Mouse (Mus musculus): ENCODE results near the gene Phf12.
A peak's percentile ranks its signal among the peaks of the same experiment; 100 is the strongest.

Phf12 gene

DNA sequence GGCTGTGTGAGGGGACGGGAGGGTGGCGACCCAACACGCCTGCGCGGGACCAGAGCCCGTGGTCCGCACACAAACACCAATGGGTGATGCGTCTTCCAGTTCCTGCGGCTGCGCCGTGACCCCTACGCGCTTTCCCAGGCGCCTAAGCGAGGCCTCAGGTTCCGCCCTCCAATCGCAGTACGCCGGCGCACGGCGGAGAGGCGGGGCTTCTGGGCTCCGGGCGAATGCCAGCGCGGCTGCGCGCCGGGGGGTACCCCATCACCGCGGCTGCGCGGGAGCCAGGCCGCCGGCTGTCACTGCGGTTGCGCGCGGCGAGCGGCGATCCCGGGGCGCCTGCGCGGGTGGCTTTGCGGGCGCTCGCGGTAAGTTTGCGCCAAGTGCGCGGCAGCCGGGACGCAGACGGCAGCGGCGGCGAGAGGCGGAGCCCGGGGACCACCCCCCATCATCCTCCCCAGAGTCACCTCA lies at the start of gene Phf12:
Gene Phf12, plus strand, starts transcription at position 314 of the 465 bp plus-strand sequence.
- DNase-seq (ENCODE audit: low read depth, low spot score) = peak; percentile 100

- DNase-seq (ENCODE audit: low read depth, low spot score) = peak; percentile 76
These were observed 48.4 kb upstream of the Phf12 start for GRCm38 (mm10) chr11:77934111-77934521.

DNA sequence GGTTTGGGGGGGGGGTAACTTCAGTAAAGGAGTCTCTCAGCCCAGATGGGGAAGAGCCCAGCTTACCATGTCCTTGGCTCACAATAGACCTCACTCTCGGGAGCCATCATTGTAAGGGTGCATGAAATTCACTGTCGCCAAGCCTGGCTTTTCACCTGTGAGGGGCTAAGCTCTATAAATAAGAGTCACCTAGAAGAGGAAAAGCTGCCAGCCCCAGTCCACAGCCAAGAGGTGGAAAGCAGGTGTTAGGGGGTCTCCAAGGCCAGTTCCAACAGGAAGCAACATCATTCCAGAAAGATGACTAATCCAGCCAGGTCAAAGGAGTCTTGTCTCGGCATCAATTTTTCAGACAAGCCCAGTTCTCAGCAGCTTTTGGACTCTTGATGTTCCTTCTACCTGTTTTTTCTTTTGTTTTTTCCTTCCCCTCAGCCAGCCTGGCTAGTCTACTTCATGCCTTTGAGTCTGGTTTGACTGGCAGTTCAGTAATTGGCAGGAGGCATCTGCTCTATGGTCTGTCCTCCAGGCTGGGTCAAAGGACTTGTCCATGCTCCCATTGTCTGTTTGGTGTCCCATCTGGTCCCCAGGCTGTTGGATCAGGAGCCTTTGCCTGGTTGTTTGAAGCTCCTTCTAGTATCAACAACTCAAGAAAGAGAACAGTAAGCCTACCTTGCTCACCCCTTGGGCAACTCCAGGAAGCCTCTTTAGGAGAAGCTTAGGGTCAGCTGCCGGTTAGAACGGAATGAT lies 47.8 kb upstream of the Phf12 start:
- DNase-seq (ENCODE audit: low read depth, low spot score) = no peak

- DNase-seq (ENCODE audit: low read depth, low spot score) = no peak
These were observed 45.7 kb upstream of the Phf12 start for GRCm38 (mm10) chr11:77936846-77937245.

DNA sequence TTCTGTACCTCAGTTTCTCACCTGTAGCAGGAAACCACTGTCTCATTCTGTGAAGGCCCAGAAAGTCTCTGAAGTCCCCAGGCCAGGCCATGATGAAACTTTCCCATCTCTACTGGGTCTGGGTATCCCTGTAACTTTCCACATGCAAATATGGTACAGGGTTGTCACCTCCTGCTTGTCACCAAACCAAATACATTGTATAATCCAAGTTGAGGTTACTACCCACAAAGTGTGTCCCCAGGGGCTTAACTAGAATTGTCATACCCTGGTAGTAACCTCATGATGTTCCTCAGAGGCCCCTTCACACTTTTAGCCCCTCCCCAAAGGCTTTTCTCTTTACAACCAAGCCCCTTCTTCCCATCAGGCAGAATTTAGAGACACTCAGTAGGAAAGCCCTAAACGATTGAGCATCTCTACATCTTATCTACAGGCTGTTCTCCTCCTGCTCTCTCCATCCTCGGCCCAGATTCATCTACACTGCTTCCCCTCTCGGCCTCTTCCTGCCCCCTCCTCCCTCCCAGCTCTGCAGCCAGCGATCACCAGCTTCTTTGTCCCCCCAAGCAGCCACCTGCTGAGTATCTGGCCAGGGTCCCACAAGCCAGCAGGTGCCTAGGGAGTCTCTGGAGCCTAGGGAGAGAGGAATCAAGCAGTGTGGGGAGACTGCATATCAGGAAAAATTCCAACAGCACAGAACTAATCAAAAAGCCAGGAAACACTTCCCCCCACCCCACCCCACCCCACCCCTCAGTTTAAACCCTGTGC lies 44.7 kb upstream of the Phf12 start:
- DNase-seq (ENCODE audit: low read depth, low spot score) = no peak

- DNase-seq (ENCODE audit: low read depth, low spot score) = no peak
These were observed 40.3 kb upstream of the Phf12 start for GRCm38 (mm10) chr11:77942230-77942629.

- DNase-seq (ENCODE audit: low read depth, low spot score) = peak; percentile 98
These were observed 34.7 kb upstream of the Phf12 start for GRCm38 (mm10) chr11:77947860-77948259.

DNA sequence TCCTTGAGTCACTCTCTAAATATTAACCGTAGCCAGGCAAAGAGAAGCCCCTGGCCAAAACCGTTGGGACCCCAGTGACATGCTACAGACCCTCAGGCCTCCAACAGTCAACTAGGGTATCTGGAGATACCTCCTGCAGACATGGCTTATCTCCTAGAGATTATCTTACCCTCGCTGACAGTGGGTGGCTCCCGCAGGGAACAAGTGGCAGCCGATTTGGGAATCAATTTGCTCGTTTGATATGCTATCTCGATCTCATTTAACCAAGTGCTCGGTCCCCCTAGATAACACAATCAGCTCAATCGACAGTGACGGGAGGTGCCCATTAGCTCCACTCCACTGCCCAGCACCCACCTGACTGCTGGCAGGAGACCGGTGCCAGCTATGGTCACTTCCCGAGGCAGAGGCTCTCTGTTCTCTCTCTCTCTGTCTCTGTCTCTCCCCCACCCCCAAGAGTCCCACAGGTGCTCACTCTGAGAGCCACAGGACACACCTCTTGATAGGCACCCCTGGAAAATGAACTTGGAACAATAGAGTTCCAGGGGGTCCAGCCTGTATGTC lies 32.3 kb upstream of the Phf12 start:
- DNase-seq (ENCODE audit: low read depth, low spot score) = no peak

- no peak for DNase-seq (ENCODE audit: low read depth, low spot score)
These were observed 31.7 kb upstream of the Phf12 start for GRCm38 (mm10) chr11:77950797-77951228.

DNA sequence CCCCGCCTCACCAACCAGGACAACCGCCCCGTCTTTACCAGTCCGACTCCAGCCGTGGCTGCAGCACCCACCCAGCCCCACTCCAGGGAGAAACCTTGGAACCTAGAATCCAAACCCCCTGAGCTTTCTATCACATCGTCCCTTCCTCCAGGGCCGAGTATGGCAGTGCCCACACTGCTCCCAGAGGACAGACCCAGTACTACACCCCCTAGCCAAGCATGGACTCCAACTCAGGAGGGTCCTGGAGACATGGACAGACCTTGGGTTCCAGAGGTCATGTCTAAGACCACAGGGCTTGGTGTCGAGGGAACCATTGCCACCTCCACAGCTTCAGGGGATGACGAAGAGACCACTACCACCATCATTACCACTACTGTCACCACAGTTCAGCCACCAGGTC lies 28.9 kb upstream of the Phf12 start:
- DNase-seq (ENCODE audit: low read depth, low spot score) = peak; percentile 70

- no peak for DNase-seq (ENCODE audit: low read depth, low spot score)
These were observed 26.1 kb upstream of the Phf12 start for GRCm38 (mm10) chr11:77956428-77956827.

- DNase-seq (ENCODE audit: low read depth, low spot score) = no peak
These were observed 24.3 kb upstream of the Phf12 start for GRCm38 (mm10) chr11:77958268-77958667.

GRCm38 (mm10) chr11:77958932-77959331 lies 23.6 kb upstream of the Phf12 start:
- no peak for DNase-seq (ENCODE audit: low read depth, low spot score)

- DNase-seq (ENCODE audit: low read depth, low spot score) = no peak
These were observed 22.4 kb upstream of the Phf12 start for GRCm38 (mm10) chr11:77960199-77960598.

- no peak for DNase-seq (ENCODE audit: low read depth, low spot score)
These were observed 21.7 kb upstream of the Phf12 start for GRCm38 (mm10) chr11:77960898-77961297.

- no peak for DNase-seq (ENCODE audit: low read depth, low spot score)
These were observed 19.6 kb upstream of the Phf12 start for GRCm38 (mm10) chr11:77962946-77963345.

DNA sequence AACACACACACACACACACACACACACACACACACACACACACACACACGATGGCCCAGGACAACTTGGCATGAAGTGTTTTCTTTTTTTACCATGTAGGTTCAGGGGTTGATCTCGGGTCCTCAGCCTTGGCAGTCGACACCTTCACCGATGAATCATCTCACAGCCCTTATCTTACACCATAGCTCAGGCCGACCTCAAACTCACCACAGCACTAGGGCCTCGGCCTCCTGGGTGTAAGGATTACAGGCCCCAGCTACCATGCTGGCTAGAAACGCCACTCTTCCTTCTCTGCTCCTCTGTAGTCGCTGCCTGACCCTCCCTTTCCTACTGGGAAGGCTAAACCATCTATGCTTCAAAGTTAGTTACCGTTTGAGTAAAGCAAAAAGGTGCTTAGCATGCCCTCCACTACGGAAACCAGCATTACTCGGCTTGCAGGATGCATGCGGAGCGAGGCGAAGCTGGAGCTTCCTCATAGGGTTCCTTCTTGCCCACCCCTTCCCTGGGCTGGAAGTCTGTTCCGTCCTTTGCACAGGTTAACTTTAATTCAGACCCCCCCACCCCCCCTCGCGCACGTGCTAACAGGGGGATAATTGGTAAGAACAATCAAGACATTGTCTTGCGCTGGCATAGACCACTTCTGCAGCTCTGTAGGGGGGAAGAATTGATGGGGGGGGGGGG lies 18.0 kb upstream of the Phf12 start:
- DNase-seq (ENCODE audit: low read depth, low spot score) = no peak

DNA sequence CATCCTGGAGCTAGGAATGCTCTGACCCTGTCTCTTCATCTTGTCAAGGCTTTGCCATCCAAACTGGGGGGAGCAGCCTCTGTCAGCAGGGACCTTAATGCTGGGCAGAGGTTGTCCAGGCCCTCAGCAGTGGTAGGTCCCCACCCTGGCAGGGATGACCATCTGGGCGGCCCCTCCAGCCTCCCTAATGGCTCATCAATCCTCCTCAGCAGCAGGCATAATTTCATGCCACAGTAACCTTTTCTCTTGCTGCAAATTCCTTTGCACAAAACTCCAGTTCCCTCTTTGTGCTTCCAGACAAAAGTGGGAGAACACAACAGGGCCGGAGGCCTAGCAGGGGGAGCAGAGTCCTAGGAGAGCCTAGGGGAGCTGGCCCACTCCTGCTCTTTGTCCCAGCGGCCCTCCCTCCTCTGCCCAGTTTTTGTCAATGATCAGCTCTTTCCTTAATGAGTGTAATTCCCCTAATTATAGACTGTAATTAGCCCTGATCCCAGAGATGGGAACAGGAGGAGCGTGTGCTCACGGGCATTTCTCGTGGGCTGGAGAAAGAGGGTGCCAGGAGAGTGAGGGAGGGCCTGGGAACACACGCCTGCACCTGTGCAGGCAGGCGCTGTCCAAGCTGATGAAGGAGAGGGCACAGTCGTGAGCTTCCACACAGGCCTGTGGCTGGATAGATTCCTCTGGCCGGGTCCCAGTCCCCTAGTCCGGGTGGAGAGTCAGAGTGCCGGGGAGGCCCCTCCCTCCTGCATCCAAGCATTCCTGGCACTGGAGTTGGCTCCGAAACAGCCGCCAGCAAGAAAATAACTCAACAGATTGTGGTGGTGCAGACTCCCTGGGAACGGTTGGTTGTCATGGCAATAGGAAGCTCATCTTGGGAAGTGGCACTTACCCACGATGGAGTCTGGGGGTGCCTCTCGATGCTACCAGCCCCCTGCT lies 17.2 kb upstream of the Phf12 start:
- DNase-seq (ENCODE audit: low read depth, low spot score) = no peak

DNA sequence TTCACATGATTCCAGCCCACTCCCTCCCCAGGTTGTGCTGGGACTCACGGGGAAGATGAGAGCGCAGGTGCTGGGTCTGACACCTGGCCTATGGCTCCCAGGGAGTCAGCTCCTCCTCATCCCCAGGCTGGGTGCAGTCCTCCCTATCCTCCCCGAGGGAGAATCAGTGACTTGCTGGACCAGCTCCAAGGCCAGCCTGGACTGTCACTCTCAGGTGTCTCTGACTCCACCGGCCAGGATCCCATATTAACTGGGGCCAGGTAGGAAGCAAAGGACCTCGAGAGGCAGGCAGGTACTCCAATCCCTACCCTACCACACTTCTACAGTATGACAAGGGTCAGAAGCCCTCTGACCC lies 16.5 kb upstream of the Phf12 start:
- DNase-seq (ENCODE audit: low read depth, low spot score) = no peak

DNA sequence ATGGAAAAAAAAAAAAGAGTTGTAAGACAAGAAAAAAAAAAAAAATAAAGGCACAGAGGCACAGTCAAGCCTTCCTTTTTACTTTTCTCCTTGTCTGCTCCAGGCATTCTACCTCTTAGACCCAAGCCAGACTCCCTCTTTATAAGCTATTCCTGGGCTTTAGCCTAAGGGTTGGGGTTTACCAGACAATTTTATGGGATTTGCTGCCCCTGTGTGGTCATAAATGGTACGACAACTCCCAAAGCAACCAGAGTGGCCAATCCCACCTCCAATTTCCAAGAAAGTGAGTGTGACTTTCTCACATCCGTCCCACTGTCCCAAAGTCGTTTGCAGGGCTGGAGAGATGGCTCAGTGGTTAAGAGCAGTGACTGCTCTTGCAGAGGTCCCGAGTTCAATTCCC lies 15.4 kb upstream of the Phf12 start:
- DNase-seq (ENCODE audit: low read depth, low spot score) = peak; percentile 73

DNA sequence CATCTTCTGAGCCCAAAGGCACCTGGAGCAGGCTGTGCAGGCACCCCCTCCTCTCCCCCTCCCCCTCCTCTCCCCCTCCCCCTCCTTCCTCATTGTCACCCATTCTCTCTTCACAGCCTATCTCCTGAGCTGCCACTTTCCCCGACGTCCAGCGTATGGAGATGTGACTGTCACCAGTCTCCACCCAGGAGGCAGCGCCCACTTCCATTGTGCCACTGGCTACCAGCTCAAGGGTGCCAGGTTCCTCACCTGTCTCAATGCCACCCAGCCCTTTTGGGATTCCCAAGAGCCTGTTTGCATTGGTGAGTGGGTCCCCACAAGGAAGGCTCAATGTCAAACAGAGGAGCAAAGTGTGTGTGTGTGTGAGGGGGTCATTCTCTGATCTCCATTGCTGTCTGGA lies 13.8 kb upstream of the Phf12 start:
- no peak for DNase-seq (ENCODE audit: low read depth, low spot score)
